Mouse (Mus musculus) ovary, postnatal 36 days (tissue): ENCODE results near the gene F2rl1.
"Not testable (repeated sequence)": the region's sequence is repeated elsewhere in the genome, so short reads cannot be mapped to it uniquely, and the experiment has no call there.

Experiments used
- DNase-seq: peaks from one replicate; pipeline ENCODE4 v3.0.0; 2022; ENCODE audit warnings: low spot score, mixed read lengths

The F2rl1 gene

GRCm38 (mm10) chr13:95533640-95534039 is 8.6 kb upstream of the F2rl1 start:
- no peak for DNase-seq

- not testable (repeated sequence) for DNase-seq
Observed at GRCm38 (mm10) chr13:95533121-95533520, 8.1 kb upstream of the F2rl1 start.

- no peak for DNase-seq
Observed at GRCm38 (mm10) chr13:95531273-95532045, 6.4 kb upstream of the F2rl1 start.

- no peak for DNase-seq
Observed at GRCm38 (mm10) chr13:95529246-95529645, 4.2 kb upstream of the F2rl1 start.

- DNase-seq, result no peak
Observed at GRCm38 (mm10) chr13:95524424-95524673, 678 bp downstream of the F2rl1 start.

- peak; percentile 52 for DNase-seq
Observed at GRCm38 (mm10) chr13:95523659-95524423, 1.2 kb downstream of the F2rl1 start.

- DNase-seq, result no peak
Observed at GRCm38 (mm10) chr13:95522176-95522575, 2.9 kb downstream of the F2rl1 start.

- DNase-seq, result no peak
Observed at GRCm38 (mm10) chr13:95521029-95521428, 4.0 kb downstream of the F2rl1 start.

GRCm38 (mm10) chr13:95514756-95515155 is 10.3 kb downstream of the F2rl1 start:
- DNase-seq, result no peak

GRCm38 (mm10) chr13:95510054-95510453 is 15.0 kb downstream of the F2rl1 start:
- no peak for DNase-seq

GRCm38 (mm10) chr13:95503279-95503917 is 21.6 kb downstream of the F2rl1 start:
- no peak for DNase-seq

- DNase-seq, result no peak
Observed at GRCm38 (mm10) chr13:95496601-95497000, 28.4 kb downstream of the F2rl1 start.

- no peak for DNase-seq
Observed at GRCm38 (mm10) chr13:95494812-95495211, 30.2 kb downstream of the F2rl1 start.

GRCm38 (mm10) chr13:95493296-95493695 is 31.7 kb downstream of the F2rl1 start:
- DNase-seq, result no peak

- no peak for DNase-seq
Observed at GRCm38 (mm10) chr13:95491327-95491726, 33.7 kb downstream of the F2rl1 start.

- DNase-seq, result no peak
Observed at GRCm38 (mm10) chr13:95484664-95485063, 40.4 kb downstream of the F2rl1 start.

- peak; percentile 65 for DNase-seq
Observed at GRCm38 (mm10) chr13:95481428-95481827, 43.6 kb downstream of the F2rl1 start.

- no peak for DNase-seq
Observed at GRCm38 (mm10) chr13:95478671-95479413, 46.2 kb downstream of the F2rl1 start, which contains the start of gene S100z. TSS of gene S100z (minus strand) at chr13:95478721.

- no peak for DNase-seq
Observed at GRCm38 (mm10) chr13:95477173-95477572, 47.9 kb downstream of the F2rl1 start.

GRCm38 (mm10) chr13:95475124-95475523 is 49.9 kb downstream of the F2rl1 start:
- no peak for DNase-seq

GRCm38 (mm10) chr13:95474294-95474693 is 50.7 kb downstream of the F2rl1 start:
- DNase-seq, result no peak

GRCm38 (mm10) chr13:95470970-95471369 is 54.1 kb downstream of the F2rl1 start:
- DNase-seq, result no peak
